Mouse (Mus musculus) lung, postnatal 36 days (tissue): ENCODE data around the gene Ins2.

Experiments
- DNase-seq: peaks from one replicate; pipeline ENCODE4 v3.0.0; 2022; ENCODE audit warnings: mixed read lengths

Gene Ins2

DNA sequence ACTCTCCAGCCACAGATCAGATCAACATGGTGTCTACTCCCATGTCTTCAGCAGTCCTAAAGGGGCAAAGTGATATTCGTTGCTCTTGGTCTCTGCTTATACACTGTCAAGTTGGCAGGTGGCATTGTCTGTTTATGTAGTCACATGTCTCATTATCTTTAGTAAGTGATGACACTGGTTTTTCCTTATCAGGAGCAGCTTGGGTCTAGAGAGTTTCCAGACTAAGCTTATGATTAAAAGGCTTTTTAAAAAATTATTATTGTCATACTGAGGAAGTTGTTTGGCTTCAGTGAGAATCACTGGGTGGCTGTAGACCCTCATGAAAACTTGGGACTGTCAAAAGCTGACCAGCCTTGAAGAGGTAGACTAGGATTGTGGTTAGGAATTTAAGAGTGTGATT, at the start of gene Ins2:
Ins2 (minus strand) TSS at position 101 of the 400 bp plus-strand sequence.
- DNase-seq: no peak

DNA sequence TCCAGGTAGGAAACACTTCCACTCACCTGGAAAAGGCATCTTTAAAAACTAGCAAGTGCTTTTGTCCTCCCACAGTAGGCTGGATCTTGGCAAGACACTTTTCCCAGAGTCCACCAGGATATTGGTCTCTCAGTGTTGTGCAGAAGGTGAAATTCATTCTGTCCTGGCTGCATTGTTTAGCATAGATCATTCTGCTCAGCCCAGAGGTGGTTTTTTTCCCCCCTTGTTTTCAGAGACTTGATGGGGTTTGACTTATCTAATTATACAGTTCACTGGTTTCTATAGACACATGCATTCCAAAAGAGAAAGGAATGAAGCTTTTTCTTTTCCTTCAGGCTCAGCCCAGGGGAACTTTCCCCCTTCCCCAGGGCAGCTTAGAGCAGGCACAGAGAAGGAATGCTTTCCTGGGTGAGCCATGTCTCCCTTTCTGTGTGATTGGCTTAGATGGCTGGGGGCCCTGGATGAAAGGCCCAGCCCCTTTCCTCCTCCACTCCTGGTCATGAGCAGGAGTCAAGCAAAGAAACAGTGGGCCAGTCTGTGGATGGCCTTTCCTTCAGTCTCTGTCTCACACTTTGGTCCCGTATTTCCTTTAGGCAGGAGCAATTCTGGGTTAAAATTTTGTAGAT, 49.6 kb upstream of the Ins2 start:
- no peak for DNase-seq

- DNase-seq: no peak
These were observed 46.5 kb upstream of the Ins2 start for GRCm38 (mm10) chr7:142789667-142790066.

- DNase-seq: peak; percentile 57
These were observed 5.4 kb downstream of the Ins2 start for GRCm38 (mm10) chr7:142737772-142738171.

- DNase-seq: peak; percentile 51
These were observed 6.2 kb downstream of the Ins2 start for GRCm38 (mm10) chr7:142736943-142737490.

GRCm38 (mm10) chr7:142725973-142726372, 17.2 kb downstream of the Ins2 start:
- DNase-seq: peak; percentile 4

DNA sequence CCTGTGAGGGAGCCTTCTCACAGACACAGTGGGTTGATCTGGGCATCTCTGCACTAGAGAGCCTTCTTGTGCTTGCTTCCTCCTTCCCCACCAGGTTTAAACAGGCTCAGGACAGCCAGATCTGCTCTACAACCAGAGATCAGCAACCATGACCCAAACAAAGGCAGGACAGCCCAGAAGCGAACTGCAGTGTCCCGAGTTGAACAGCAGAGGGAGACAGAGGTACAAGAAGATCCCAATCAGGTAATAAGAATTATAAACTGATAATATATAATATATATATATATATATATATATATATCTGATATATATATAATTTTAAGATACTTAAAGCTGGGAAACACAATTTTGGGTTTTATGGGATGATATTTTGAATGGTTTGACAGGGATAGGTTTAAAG, 22.5 kb downstream of the Ins2 start:
- peak; percentile 49 for DNase-seq

- peak; percentile 66 for DNase-seq
These were observed 28.2 kb downstream of the Ins2 start for GRCm38 (mm10) chr7:142714783-142715498.

DNA sequence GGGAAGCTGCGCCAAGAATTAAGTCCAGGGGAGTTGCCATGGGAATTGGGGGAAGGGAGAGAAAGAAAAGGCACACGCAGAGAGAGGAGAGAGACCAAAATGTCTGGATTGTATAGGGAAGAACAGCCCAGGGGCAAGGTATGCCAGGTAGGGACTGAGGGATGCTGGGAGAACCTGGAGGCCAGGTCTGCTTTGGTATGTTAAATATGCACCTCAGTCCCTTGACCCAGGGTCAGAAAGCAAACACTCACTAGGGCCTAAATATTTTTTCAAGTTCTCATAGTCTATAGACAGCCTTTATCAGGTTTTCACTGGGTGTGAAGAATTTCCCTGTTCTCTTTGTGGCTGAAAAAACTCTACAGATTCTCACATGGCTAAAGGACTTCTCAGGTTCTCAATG, 36.3 kb downstream of the Ins2 start:
- peak; percentile 11 for DNase-seq

DNA sequence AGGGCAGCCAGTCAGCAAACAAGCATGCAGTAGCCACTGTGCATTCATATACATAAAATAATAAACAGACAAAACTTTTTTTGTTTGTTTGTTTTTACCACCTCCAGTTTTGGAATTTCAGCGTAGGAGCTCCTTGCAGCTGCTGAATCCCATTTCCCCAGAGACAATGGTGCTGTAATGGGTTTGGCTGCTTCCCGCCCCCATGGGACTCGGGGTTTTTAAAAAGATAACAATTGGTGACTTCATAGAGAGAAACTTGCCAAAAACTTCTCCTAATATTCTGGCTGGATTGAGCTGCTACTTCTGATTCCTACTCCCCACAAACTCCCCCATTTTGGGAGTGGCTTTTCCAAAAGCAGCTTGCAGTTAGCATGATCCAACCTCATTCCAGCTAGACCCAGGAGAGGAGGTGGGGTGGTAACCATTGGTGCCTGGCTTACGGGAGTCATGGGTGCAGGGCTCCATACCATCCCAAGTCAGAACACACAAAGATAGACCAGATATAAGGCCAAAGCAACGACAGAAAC, 43.8 kb downstream of the Ins2 start:
- no peak for DNase-seq

- no peak for DNase-seq
These were observed 64.6 kb downstream of the Ins2 start for GRCm38 (mm10) chr7:142678611-142679010.

DNA sequence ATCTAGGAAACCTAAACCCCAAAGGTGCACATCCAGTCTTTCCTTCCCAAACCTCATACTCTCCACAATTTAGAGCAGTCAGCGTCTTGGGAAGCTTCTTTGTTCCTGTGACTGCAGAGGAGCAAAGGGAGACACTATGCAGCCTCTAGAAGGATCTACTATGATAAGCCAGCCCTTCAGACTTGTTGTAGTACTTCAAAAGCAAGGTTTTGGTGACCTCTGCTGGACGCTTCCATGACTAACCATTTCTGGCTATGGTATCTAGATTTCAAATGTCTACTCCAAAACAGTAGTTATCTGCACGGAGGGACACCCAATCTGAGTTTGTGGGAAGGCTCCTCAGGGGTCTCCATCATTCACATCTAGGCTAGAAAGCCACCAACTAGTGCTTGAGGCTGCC, 67.5 kb downstream of the Ins2 start:
- peak; percentile 67 for DNase-seq

DNA sequence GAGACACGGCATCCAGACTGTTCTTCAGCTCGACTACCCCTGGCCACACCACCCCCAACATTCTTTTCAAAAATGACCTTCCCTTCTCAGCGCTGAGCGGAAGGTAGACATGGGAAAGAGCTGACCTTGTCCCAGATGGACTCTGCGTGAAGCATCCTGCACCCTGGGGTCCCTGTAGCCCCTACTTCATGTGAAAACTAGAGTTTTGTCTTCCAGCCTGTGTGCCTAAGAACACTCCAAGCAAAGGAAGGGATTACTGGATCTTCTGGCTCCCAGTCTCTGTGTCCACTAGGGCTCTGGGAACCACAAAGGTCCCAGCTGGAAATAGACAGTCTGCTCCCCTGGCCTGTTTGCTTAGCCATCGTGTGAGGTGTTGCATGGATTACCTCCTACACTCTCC, 68.0 kb downstream of the Ins2 start:
- no peak for DNase-seq

DNA sequence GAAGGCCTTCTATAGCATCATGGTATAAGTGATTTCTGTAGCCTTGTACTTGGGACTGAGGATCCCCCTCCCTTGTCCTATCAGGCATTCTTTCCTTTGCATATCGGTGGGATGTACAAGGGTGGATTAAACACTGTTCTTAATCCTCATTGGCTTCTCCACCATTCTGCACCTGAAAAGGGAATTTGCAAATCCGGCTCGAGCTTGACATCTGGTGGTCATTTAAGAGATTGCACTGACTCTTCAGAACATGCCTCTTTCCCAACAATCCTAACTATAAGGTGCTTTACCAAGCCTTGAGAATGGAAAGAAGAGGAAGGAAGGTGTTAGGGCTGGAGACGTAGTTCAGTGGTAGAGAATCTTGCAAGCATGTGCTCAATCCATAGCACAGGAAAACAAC, 71.1 kb downstream of the Ins2 start:
- peak; percentile 61 for DNase-seq

- no peak for DNase-seq
These were observed 72.1 kb downstream of the Ins2 start for GRCm38 (mm10) chr7:142671067-142671466.

DNA sequence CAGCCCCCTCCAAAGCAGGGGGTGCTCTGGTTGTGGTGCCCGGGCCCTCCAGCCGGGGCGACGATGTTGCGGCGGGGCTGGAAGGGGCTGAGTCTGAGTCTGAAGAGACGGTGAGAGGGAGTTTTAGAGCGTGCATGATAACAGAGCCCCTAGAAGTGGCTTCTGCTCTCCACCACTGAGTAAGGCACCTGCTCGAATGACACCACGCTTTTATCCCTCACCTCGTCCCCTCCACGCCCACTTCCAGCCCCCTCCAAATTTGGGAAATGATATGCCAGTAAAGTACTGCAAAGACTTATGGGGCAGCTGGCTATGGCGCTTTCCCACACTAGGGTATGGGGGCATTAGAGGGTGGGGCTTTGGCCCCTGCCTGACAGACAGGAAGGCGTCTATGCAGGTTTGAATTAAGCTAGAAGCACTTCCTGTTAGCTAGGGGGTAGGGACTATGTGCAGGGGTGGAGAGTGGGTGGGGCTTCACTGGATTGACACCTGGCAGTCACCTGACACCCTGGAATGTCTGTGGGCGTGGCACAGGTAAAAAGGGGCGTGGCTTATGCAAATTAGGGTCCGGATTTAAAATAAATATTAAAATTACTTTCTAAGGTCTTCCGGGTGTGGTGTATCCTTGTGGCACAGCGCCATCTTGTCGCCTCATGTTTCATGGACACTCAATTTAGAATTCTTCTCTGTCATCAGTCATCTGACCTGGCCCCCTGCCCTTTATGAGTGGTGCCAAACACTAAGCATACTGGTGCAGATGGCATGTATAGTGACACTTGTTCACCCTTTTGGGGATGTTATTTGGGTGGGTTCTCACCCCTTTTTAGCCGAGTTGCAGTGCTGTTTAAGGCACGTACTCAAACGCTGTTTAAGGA, 73.2 kb downstream of the Ins2 start, which contains the start of gene Gm49394:
Gm49394 (minus strand) TSS at position 192 of the 875 bp plus-strand sequence.
- DNase-seq: no peak

DNA sequence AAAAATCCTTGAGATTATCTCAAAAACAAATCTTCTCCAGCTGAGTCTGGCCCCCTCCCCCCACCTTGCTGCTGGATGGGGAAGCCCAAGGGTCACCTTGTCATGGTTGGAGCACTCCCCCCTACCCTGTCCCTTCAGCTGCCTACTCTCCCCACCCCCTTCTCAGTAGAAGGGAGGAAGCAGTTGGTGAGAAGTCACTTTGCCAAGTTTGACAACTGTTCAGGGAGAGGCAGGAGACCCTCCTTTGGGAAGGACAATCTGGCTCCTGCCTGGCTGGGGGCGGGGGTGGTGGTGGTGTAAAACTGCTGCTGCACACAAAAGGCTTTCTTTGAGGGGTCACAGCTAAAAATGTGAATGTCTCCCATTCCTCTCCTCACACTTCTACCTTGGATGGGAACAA, 74.9 kb downstream of the Ins2 start:
- DNase-seq: no peak

- no peak for DNase-seq
These were observed 75.7 kb downstream of the Ins2 start for GRCm38 (mm10) chr7:142667521-142667920.

- DNase-seq: no peak
These were observed 76.5 kb downstream of the Ins2 start, which contains the start of gene Igf2 for GRCm38 (mm10) chr7:142666659-142667058. Gene Igf2, minus strand, starts transcription at chr7:142666816.

GRCm38 (mm10) chr7:142666109-142666508, 77.1 kb downstream of the Ins2 start:
- DNase-seq: no peak

DNA sequence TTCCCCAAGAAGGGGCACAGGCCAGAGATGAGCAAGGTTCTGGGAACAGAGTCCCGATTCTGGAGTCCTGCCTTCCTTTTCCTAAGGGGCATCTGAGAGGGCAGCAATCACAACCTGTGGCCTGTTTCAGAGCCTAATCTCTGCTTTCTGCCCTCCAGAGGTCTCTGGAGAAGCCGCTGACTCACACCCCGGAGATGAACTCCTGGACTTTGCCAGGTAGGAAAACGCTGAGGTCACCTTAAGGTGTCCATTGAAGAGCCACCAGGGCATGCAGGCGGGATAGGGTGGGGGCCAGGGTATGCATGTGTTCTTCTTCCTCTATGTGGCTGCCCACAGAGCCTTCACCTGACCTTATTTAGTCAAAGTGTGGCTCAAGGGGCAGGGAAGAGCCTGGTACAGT, 77.8 kb downstream of the Ins2 start:
- DNase-seq: no peak

DNA sequence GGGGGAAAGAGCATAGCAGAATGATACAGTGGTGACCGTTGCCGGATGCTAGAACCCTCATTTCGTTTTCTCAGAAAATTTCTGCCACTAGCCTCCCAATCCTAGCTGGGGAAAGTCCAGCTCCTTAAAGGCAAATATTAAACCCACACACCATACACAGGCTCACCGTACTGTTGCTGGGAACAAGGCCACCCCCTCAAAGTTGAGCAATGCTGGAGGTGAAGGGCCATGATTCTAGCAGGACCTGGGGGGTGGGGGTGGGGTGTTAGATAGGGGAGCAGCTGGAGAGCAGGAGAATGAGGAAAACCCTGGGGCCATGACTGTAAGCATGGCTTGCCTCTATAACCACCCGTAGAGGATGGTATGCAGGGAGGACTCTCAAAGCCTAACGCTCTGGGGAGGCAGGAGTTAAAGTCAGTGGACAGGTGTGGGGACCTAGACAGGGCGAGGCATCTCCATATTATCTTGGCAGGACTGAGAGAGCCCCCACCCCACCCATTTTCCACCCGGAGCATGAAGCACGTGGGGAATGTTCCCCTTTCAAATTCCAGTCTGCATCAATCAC, 78.6 kb downstream of the Ins2 start:
- no peak for DNase-seq
